Mouse (Mus musculus) layer of hippocampus, adult 11-12 months (tissue): ENCODE measurements around the gene Fam19a3.
"Not testable (repeated sequence)": the region's sequence is repeated elsewhere in the genome, so short reads cannot be mapped to it uniquely, and the experiment has no call there.

ENCODE experiments used
- DNase-seq: peaks from one replicate; pipeline ENCODE4 v3.0.0; 2022; ENCODE audit warnings: low spot score

Gene Fam19a3

DNA sequence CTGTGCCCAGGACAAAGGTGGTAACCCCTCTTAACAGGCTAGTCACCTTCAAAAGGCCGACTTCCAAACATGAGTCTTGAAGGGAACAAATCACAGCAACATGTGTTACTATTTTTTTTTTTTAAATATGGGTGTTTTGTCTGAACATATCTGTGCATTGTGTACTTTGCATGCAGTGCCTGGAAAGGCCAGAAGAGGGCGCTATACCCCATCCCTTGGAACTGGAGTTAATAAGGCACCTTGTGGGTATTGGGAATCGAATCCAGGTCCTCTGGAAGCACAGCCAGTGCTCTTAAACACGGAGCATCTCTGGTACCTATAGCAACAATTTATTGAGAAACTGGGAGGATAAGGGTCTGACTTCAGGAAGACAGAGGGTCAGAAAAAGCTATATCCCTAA is 16.6 kb downstream of the Fam19a3 start:
- DNase-seq = no peak

DNA sequence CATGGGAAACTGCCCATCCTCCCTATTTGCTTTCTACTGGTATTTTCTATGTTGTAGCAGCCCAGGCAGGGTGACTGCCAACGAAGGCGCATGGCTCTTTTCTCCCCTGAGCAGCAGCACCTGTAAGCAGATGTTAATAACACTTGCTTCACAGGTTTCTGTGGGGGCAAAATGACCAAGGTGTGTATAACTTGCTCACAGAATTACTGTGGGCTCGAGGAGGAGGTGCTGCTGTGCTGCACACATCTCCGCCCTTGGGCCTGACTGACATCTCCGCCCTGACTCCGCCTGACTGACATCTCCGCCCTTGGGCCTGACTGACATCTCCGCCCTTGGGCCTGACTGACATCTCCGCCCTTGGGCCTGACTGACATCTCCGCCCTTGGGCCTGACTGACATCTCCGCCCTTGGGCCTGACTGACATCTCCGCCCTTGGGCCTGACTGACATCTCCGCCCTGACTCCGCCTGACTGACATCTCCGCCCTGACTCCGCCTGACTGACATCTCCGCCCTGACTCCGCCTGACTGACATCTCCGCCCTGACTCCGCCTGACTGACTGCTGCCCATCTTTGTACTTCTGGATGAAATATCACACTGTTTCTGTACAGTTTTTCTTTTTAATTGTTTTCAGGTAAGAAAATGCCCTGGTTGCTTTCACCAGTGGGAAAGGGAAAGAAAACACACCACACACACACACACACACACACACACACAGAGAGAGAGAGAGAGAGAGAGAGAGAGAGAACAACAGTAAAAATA is 19.4 kb downstream of the Fam19a3 start:
- DNase-seq = not testable (repeated sequence)

DNA sequence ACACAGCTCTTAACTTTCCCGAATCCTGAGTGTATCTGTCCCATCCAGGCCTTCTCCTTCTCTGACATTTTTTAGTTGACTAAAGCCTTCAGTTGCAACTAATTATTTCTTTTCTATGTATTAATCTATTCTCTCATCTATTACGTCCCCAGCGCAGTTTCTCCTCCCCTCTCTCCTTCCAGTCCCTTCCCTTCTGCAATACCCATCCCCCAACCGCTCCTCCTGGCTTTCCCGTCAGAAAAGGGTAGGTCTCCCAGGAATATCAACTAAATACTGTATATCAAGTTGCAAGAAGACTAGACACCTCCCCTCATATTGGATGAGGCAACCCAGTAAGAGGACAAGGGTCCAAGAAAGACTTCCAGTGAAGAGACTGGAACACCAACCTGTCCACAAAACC is 22.8 kb downstream of the Fam19a3 start:
- no peak for DNase-seq

DNA sequence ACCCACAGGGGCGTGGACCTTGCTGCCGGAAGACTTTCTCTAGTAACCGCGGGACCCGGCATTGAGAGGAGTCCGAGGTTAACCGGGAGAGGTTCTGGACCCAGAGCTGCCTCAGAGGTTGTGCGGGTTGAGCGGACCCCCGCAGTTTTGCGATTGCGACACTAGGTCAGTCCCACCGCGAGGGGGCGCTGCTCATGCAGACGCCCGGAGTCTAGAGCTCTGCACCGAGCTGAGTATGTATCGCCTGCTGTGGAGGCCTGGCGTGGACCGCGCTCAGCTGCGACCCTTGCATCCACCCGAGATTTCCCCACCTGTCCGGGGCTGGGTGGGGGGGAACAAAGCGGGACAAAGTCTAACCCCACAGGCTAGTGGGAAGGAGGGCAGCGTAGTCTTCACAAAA is 23.2 kb downstream of the Fam19a3 start:
- peak; percentile 72 for DNase-seq

DNA sequence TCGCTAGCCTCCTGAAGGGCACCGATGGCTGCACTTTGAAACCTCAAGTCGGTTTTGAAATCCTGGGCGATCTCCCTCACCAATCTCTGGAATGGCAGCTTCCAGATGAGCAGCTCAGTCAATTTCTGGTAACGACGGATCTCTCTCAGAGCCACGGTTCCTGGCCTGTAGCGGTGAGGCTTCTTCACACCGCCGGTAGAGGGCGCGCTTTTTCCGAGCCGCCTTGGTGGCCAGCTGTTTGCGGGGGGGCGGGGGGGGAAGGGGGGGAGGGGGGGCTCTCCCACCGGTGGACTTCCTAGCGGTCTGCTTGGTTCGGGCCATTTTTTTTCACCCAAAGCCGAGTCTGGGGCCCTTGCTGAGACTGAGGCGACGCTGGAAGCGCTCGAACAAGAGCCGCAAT is 28.8 kb downstream of the Fam19a3 start:
- DNase-seq = not testable (repeated sequence)

DNA sequence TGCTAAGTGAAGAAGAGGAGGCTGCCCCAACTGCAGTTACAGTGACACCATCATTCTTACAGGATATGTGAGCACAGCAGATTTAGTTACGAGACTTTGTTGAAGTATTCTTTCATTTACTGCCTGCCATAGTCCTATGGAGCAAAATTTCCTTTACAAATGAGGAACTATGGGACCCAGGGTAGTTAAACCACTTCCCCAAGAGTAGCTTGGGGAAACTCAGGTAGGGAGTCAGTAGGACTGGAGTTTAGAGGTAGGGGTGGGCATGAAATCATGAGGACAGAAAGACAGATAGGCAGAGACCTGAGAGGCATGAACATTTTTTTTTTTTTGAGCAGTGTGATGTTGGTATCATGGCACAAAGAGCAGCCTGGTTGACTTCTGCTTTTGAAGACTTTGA is 37.8 kb downstream of the Fam19a3 start:
- no peak for DNase-seq

DNA sequence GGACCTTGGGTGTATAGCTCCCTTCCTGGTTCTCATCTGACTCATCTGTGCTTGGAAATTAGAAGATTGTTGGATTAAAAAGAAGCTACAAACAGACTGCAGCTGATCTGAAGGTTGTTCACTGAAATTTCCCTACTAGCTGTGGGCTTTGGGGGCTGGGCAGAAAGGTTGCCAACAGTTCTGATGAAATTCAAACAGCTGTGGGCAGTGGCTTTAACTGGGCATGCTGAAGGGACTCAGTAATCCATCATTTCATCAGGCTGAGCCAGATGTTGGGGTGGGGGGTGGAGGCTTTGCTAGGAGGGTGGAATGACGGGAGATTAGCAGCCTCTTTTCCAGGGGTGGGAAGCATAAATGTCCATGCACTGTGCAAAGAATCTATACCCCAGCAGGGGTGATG is 38.5 kb downstream of the Fam19a3 start:
- DNase-seq = no peak

DNA sequence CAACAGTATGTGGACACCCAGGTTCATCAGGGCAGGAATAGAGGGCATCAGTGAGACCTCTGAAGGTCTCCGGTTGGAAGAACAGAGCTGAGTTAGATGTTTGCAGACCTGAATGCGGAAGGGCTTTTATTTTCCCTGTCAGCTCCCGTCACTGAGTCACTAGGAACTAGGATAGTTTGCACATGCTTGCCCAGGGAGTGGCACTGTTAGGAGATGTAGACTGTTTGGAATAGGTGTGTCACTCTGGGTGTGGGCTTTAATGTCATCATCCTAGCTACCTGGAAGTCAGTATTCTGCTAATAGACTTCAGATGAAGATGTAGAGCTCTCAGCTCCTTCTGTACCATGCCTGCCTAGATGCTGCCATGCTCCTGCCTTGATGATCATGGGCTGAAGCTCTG is 39.7 kb downstream of the Fam19a3 start:
- no peak for DNase-seq

DNA sequence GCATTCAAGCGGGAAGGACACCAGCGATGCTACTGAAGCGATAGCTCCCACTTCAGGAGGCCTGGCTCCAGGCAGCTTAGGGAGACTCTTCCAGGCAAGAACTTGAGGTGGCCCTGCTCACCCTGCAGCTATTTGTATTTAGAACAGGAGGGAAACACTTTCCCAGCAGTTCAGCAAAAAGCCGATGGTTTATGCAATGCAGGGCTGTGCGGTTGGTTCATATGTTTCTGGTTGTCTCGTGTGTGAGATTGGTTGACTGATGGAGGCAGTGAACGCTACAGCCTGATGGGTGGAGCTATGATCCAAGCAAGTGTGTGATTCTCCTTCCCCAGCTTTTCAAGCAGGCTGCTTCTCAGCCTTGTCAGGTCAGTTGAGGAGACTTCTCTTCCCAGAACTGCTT is 47.0 kb downstream of the Fam19a3 start:
- no peak for DNase-seq

DNA sequence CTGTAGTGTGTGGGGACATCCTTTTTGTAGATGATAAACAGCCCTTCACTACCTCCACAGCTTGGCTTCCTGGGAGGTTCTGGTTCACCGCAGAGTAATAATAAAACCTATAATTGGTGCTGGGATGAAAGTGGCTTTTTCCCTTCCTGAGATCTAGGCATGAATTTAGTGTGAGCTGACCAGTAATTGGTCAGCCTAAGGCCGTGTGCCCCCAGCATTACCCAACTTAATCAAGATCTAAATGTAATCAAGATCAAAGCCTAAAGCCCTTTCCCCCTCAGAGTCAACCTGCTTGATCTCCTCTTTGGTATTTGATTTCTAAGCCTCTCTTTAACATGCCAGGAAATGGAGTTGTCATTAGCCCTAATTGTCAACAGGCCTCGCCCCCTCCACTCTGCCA is 48.7 kb downstream of the Fam19a3 start:
- DNase-seq = no peak

DNA sequence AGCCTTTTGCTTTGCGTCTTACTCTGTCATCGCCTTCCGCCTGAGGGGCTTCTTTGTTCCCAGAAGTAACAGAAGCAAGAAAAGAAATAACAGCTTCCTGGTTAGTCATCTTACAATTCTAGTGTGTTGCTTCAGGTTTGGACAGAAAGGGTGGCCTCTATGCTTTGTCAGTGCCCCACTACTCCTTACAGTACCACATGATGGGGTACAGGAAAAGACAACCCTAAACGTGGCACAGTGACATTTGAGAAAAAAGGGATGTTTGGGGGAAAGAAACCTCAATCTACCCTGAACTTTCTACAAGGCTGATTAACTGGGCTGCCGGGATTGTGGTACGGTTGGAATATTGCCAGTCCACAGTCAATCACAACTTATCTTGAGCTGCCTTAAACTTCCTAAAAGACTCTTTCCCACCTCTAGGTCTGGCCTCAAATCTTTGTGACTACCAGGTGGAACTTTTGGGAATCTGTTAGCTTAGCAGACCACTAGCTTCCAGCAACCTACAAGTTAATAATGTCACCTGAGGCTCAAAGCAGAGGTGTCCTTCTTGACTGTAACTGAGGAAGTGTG is 52.3 kb downstream of the Fam19a3 start:
- no peak for DNase-seq
